Mouse (Mus musculus): ENCODE results near the gene Uckl1. TPM values are rescaled to one million over a fixed set of nuclear protein-coding genes. Genes with fewer than 3 reads are reported as not detected.

Gene Uckl1
- polyA plus RNA-seq, 1 experiment from 2014 or later = 43.5 TPM

GRCm38 (mm10) chr2:181588229-181588780 is 3.6 kb upstream of the Uckl1 start:
- H3K9me3 ChIP-seq = no peaks in the 10 kb centered on the region
- H3K27me3 ChIP-seq = no peaks in the 10 kb centered on the region
- peaks cover 19% of the 10 kb centered on the region for H3K4me1 ChIP-seq
- H3K4me2 ChIP-seq (replicated peaks) = no peak overlapping the region
- H3K9ac ChIP-seq = no peak overlapping the region
- WGBS = 90% methylated on average over 11 of the region's 11 CpGs
- peaks cover 75% of the 10 kb centered on the region for H3K36me3 ChIP-seq
- H3K27ac ChIP-seq = no peak overlapping the region
- no peak for ATAC-seq (ENCODE audit: low FRiP score, low read depth)
- H3K4me3 ChIP-seq = no peak overlapping the region

- WGBS = 73% methylated on average over 6 of the region's 6 CpGs
- peaks cover 78% of the 10 kb centered on the region for H3K36me3 ChIP-seq
- H3K9ac ChIP-seq = no peak overlapping the region
Observed at GRCm38 (mm10) chr2:181587796-181588195, 3.1 kb upstream of the Uckl1 start.

GRCm38 (mm10) chr2:181586124-181586523 is 1.4 kb upstream of the Uckl1 start:
- no peak overlapping the region for H3K27ac ChIP-seq
- no peak overlapping the region for H3K4me3 ChIP-seq
- no peak for ATAC-seq (ENCODE audit: low FRiP score, low read depth)
- no peaks in the 10 kb centered on the region for H3K9me3 ChIP-seq
- H3K36me3 ChIP-seq = peaks cover 78% of the 10 kb centered on the region
- no peak overlapping the region for H3K9ac ChIP-seq
- H3K27me3 ChIP-seq = no peaks in the 10 kb centered on the region
- 94% methylated on average over 3 of the region's 3 CpGs for WGBS
- no peak overlapping the region for H3K4me2 ChIP-seq (replicated peaks)
- H3K4me1 ChIP-seq = peaks cover 13% of the 10 kb centered on the region

More at GRCm38 (mm10) chr2:181587796-181588195, 3.1 kb upstream of the Uckl1 start:
- H3K4me2 ChIP-seq (replicated peaks) = no peak overlapping the region
- no peaks in the 10 kb centered on the region for H3K9me3 ChIP-seq
- peaks cover 14% of the 10 kb centered on the region for H3K4me1 ChIP-seq
- no peaks in the 10 kb centered on the region for H3K27me3 ChIP-seq
- H3K4me3 ChIP-seq = no peak overlapping the region
- no peak overlapping the region for H3K27ac ChIP-seq
- ATAC-seq (ENCODE audit: low FRiP score, low read depth) = no peak

GRCm38 (mm10) chr2:181585506-181585905 is 814 bp upstream of the Uckl1 start:
- no peaks in the 10 kb centered on the region for H3K9me3 ChIP-seq
- no peak overlapping the region for H3K4me2 ChIP-seq (replicated peaks)
- no peak overlapping the region for H3K9ac ChIP-seq
- H3K27me3 ChIP-seq = no peaks in the 10 kb centered on the region
- H3K36me3 ChIP-seq = peaks cover 75% of the 10 kb centered on the region
- no peak for ATAC-seq (ENCODE audit: low FRiP score, low read depth)
- no peak overlapping the region for H3K4me3 ChIP-seq
- no peak overlapping the region for H3K27ac ChIP-seq
- H3K4me1 ChIP-seq = peaks cover 11% of the 10 kb centered on the region
- WGBS = 94% methylated on average over 5 of the region's 5 CpGs

GRCm38 (mm10) chr2:181583460-181584257 is 1.0 kb downstream of the Uckl1 start:
- no peak overlapping the region for H3K9ac ChIP-seq
- H3K27ac ChIP-seq = no peak overlapping the region
- H3K36me3 ChIP-seq = peaks cover 56% of the 10 kb centered on the region
- no peak for ATAC-seq (ENCODE audit: low FRiP score, low read depth)
- H3K27me3 ChIP-seq = no peaks in the 10 kb centered on the region
- peaks cover 17% of the 10 kb centered on the region for H3K4me1 ChIP-seq
- H3K4me2 ChIP-seq (replicated peaks) = no peak overlapping the region
- no peak overlapping the region for H3K4me3 ChIP-seq
- 81% methylated on average over 3 of the region's 3 CpGs for WGBS
- H3K9me3 ChIP-seq = no peaks in the 10 kb centered on the region

GRCm38 (mm10) chr2:181582939-181583338 is 1.8 kb downstream of the Uckl1 start:
- Histone ChIP-seq H3K4me2 (replicated peaks) (no peak overlapping the region), H3K27ac (no peak overlapping the region), H3K4me1 (peaks cover 17% of the 10 kb centered on the region), H3K9ac (no peak overlapping the region), H3K4me3 (no peak overlapping the region), H3K36me3 (peaks cover 49% of the 10 kb centered on the region), H3K27me3 (no peaks in the 10 kb centered on the region), H3K9me3 (no peaks in the 10 kb centered on the region)
- 80% methylated on average over 1 of the region's 1 CpGs for WGBS
- no peak for ATAC-seq (ENCODE audit: low FRiP score, low read depth)

- peak overlapping the region; percentile 76 for H3K4me3 ChIP-seq
- no peaks in the 10 kb centered on the region for H3K9me3 ChIP-seq
- no peak overlapping the region; the same call in 1 of the 2 replicates for H3K9ac ChIP-seq
- peaks cover 17% of the 10 kb centered on the region for H3K4me1 ChIP-seq
- 83% methylated on average over 2 of the region's 2 CpGs for WGBS
- H3K36me3 ChIP-seq = peaks cover 43% of the 10 kb centered on the region
- H3K27ac ChIP-seq = no peak overlapping the region
- H3K27me3 ChIP-seq = no peaks in the 10 kb centered on the region
- ATAC-seq (ENCODE audit: low FRiP score, low read depth) = no peak
- H3K4me2 ChIP-seq (replicated peaks) = peak overlapping the region; percentile 93
Observed at GRCm38 (mm10) chr2:181582358-181582757, 2.3 kb downstream of the Uckl1 start.

GRCm38 (mm10) chr2:181581402-181582120 is 3.1 kb downstream of the Uckl1 start:
- under 1% methylated on average over 49 of the region's 49 CpGs for WGBS
- peaks cover 17% of the 10 kb centered on the region for H3K4me1 ChIP-seq
- peak; percentile 80 for ATAC-seq (ENCODE audit: low FRiP score, low read depth)

GRCm38 (mm10) chr2:181581016-181581401 is 3.7 kb downstream of the Uckl1 start:
- H3K36me3 ChIP-seq = peaks cover 30% of the 10 kb centered on the region
- H3K27ac ChIP-seq = peak overlapping the region; percentile 91
- H3K4me3 ChIP-seq = peak overlapping the region; percentile 76
- peak; percentile 75 for ATAC-seq (ENCODE audit: low FRiP score, low read depth)
- no peaks in the 10 kb centered on the region for H3K9me3 ChIP-seq
- H3K9ac ChIP-seq = peak overlapping the region; percentile 85
- no peaks in the 10 kb centered on the region for H3K27me3 ChIP-seq
- H3K4me1 ChIP-seq = peaks cover 17% of the 10 kb centered on the region
- peak overlapping the region; percentile 93 for H3K4me2 ChIP-seq (replicated peaks)
- WGBS = 1% methylated on average over 11 of the region's 11 CpGs

More at GRCm38 (mm10) chr2:181581402-181582120, 3.1 kb downstream of the Uckl1 start:
- Histone ChIP-seq H3K4me2 (replicated peaks) (peak overlapping the region; percentile 93), H3K27me3 (no peaks in the 10 kb centered on the region), H3K36me3 (peaks cover 35% of the 10 kb centered on the region), H3K9me3 (no peaks in the 10 kb centered on the region), H3K9ac (peak overlapping the region; percentile 85), H3K4me3 (peak overlapping the region; percentile 76), H3K27ac (peak overlapping the region; percentile 91)

- no peaks in the 10 kb centered on the region for H3K9me3 ChIP-seq
- H3K27ac ChIP-seq = no peak overlapping the region
Observed at GRCm38 (mm10) chr2:181580131-181580772, 4.4 kb downstream of the Uckl1 start.

GRCm38 (mm10) chr2:181579681-181580080 is 5.0 kb downstream of the Uckl1 start:
- 100% methylated on average over 1 of the region's 1 CpGs for WGBS
- H3K27ac ChIP-seq = no peak overlapping the region
- peaks cover 17% of the 10 kb centered on the region for H3K4me1 ChIP-seq
- H3K4me2 ChIP-seq (replicated peaks) = no peak overlapping the region
- H3K9me3 ChIP-seq = no peaks in the 10 kb centered on the region
- H3K36me3 ChIP-seq = peaks cover 18% of the 10 kb centered on the region
- ATAC-seq (ENCODE audit: low FRiP score, low read depth) = no peak
- H3K4me3 ChIP-seq = no peak overlapping the region
- H3K9ac ChIP-seq = no peak overlapping the region
- H3K27me3 ChIP-seq = no peaks in the 10 kb centered on the region

More at GRCm38 (mm10) chr2:181580131-181580772, 4.4 kb downstream of the Uckl1 start:
- peaks cover 17% of the 10 kb centered on the region for H3K4me1 ChIP-seq
- ATAC-seq (ENCODE audit: low FRiP score, low read depth) = no peak
- peak overlapping the region; percentile 76 for H3K4me3 ChIP-seq
- 74% methylated on average over 5 of the region's 5 CpGs for WGBS
- peak overlapping the region; percentile 85; the same call in 1 of the 2 replicates for H3K9ac ChIP-seq
- H3K4me2 ChIP-seq (replicated peaks) = peak overlapping the region; percentile 93
- H3K36me3 ChIP-seq = peaks cover 22% of the 10 kb centered on the region
- H3K27me3 ChIP-seq = no peaks in the 10 kb centered on the region

Measured in limb, embryonic 13.5 days (tissue).